Mouse (Mus musculus) hindbrain, embryonic 14.5 days (tissue): ENCODE measurements around the gene Scimp. TPM values are rescaled to one million over a fixed set of nuclear protein-coding genes. Genes with fewer than 3 reads are reported as not detected.
"Not testable (repeated sequence)": the region's sequence is repeated elsewhere in the genome, so short reads cannot be mapped to it uniquely, and the experiment has no call there.

ENCODE experiments used
- ATAC-seq: fragments of 200-750 bp; cut with Nextera tagmentation; 2 replicates; pipeline ENCODE4 v1.8.0; 2017; ENCODE audit warnings: moderate number of reproducible peaks, mild to moderate bottlenecking, moderate TSS enrichment, moderate library complexity; ENCODE audit not compliant: low FRiP score
- DNase-seq: peaks from one replicate; pipeline ENCODE4 v3.0.0-alpha.2; 2015; ENCODE audit warnings: low spot score
- H3K27ac ChIP-seq: fragments of 300-500 bp; sonication (generic); 2 replicates; pipeline ENCODE4 v1.5.1; 2014; ENCODE audit warnings: mild to moderate bottlenecking, moderate library complexity
- H3K27me3 ChIP-seq: fragments of 300-500 bp; sonication (generic); 2 replicates; pipeline ENCODE4 v1.6.1; 2014; ENCODE audit warnings: mild to moderate bottlenecking, low read length, mixed read lengths; ENCODE audit not compliant: control insufficient read depth, insufficient read depth
- H3K36me3 ChIP-seq: fragments of 300-500 bp; sonication (generic); replicated peaks from 2 replicates; pipeline ENCODE4 v1.6.1; 2014; ENCODE audit not compliant: control insufficient read depth, insufficient read depth
- H3K4me1 ChIP-seq: fragments of 300-500 bp; sonication (generic); replicated peaks from 2 replicates; pipeline ENCODE4 v1.6.1; 2014; ENCODE audit warnings: antibody characterized with exemption, low read length, mixed read lengths; ENCODE audit not compliant: control insufficient read depth, insufficient read depth
- H3K4me2 ChIP-seq: fragments of 300-500 bp; sonication (generic); replicated peaks from 2 replicates; pipeline ENCODE4 v1.6.1; 2014; ENCODE audit warnings: mild to moderate bottlenecking, moderate library complexity
- H3K4me3 ChIP-seq: fragments of 300-500 bp; sonication (generic); replicated peaks from 2 replicates; pipeline ENCODE4 v1.5.1; 2014; ENCODE audit warnings: mild to moderate bottlenecking, low read length
- H3K9ac ChIP-seq: fragments of 300-500 bp; sonication (generic); 2 replicates; pipeline ENCODE4 v1.6.1; 2014
- H3K9me3 ChIP-seq: fragments of 300-500 bp; sonication (generic); 2 replicates; pipeline ENCODE4 v1.6.1; 2016; ENCODE audit warnings: low read length; ENCODE audit not compliant: control insufficient read depth
- WGBS: fragments of 180-500 bp; shearing (Covaris S2); extraction: QIAGEN DNeasy Blood & Tissue Kit; methylation state at CpG from one replicate; pipeline ENCODE4 v1.1.7; 2014; 5-methylcytosine and 5-hydroxymethylcytosine counted together
- polyA plus RNA-seq: library from polyadenylated mRNA; unstranded; fragments of >200 nt; fragmentation: Nextera tagmentation; extraction: Ambion mirVana; gene quantifications from 2 replicates; pipeline ENCODE4 v1.2.1, GENCODE M21; 2014

The Scimp gene
- polyA plus RNA-seq, 1 experiment from 2014 or later = not detected

DNA sequence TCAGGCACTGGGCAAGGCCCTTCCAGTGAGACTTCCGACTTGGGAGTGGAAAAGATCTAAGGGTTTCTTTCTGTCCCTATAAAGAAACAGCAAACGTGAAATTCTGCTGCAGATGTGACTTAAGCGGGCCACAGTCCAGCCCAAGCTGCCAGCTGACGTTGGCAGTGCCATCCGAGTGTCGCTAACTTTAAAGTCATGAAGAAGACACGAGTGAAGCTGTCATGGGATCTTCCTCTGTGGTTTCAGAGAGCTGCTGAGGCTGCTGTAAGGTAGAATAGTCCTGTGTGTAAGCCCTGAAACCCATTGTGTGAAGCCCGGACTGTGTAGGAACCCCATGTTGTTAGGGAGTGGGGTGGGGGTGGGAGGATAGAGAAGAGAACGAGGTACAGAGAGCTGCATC lies 49.7 kb downstream of the Scimp start:
- Histone ChIP-seq H3K9ac (no peak overlapping the region), H3K36me3 (no peaks in the 10 kb centered on the region), H3K4me1 (peaks cover 18% of the 10 kb centered on the region), H3K9me3 (no peaks in the 10 kb centered on the region), H3K4me3 (no peak overlapping the region), H3K27me3 (no peaks in the 10 kb centered on the region), H3K27ac (no peak overlapping the region), H3K4me2 (no peak overlapping the region)
- DNase-seq (no peak), ATAC-seq (no peak)
- 84% methylated on average over 9 of the region's 9 CpGs for WGBS

DNA sequence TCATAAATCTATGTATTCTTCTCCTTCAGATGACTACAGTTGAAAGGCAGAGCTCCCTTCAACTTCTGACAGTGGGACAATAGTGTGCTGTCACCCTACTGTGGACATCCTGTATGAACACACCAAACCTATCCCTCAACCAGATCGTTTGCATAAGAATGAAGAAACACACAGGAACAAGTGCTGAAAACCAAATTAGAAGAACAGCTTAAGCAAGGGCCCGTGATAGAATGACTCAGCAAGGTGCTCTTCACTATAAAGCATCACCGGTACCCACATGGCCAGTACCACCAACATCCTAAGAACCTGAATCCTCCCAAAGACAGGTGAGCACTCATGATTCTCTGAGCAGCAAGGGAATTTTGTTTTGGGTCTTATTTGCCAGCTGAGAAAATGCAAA lies 51.9 kb downstream of the Scimp start:
- H3K9me3 ChIP-seq, H3K36me3 ChIP-seq, H3K27ac ChIP-seq, DNase-seq, H3K27me3 ChIP-seq, H3K4me2 ChIP-seq, H3K9ac ChIP-seq, ATAC-seq, H3K4me3 ChIP-seq: not testable (repeated sequence)
- H3K4me1 ChIP-seq = peaks cover 16% of the 10 kb centered on the region
- 66% methylated on average over 3 of the region's 3 CpGs for WGBS

DNA sequence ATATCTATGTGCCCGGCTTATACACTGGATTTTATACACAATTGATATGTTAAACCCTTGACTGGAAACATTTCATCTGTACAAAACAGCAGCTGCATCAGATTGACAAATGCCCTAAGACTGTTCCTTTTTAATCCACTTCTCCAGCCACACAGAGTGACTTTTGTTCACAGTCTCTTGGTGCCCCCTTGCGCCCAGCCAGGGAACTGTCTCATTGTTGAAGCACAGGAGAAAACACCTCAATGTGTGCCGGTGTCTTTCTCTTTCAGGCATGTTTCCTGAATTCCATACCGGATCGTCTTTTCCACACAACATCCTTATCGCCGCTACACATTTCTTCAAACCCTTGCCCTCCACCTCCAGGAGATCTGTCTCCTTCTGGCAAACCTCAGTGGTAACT lies 56.7 kb downstream of the Scimp start:
- no peaks in the 10 kb centered on the region for H3K36me3 ChIP-seq
- no peak overlapping the region for H3K27ac ChIP-seq
- no peak overlapping the region for H3K4me3 ChIP-seq
- ATAC-seq = no peak
- H3K9ac ChIP-seq = no peak overlapping the region; the same call in 1 of the 2 replicates
- peak; percentile 93 for DNase-seq
- no peaks in the 10 kb centered on the region for H3K9me3 ChIP-seq
- 15% methylated on average over 7 of the region's 7 CpGs for WGBS
- H3K4me1 ChIP-seq = no peaks in the 10 kb centered on the region
- no peak overlapping the region for H3K4me2 ChIP-seq
- H3K27me3 ChIP-seq = no peaks in the 10 kb centered on the region

DNA sequence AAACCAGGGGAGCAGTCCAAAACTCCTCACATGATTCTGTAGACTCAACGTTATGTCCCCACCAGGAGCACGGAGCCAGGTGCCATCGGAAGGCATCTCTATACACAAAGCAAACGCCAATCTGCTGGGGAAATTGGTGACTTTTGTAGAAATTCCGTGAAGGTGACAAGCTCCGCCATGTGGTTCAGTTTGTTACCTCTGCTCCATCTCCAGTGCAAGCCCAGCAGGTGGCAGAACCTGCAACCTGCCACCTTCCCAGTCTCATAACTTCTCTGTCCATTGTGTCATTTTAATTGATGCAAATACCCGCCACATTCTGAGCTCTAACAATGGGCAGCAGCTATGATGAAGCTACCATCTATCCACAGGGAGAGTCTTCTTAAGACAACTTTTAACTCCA lies 57.4 kb downstream of the Scimp start:
- WGBS = 66% methylated on average over 7 of the region's 7 CpGs
- H3K9me3 ChIP-seq = no peaks in the 10 kb centered on the region
- no peak for DNase-seq

DNA sequence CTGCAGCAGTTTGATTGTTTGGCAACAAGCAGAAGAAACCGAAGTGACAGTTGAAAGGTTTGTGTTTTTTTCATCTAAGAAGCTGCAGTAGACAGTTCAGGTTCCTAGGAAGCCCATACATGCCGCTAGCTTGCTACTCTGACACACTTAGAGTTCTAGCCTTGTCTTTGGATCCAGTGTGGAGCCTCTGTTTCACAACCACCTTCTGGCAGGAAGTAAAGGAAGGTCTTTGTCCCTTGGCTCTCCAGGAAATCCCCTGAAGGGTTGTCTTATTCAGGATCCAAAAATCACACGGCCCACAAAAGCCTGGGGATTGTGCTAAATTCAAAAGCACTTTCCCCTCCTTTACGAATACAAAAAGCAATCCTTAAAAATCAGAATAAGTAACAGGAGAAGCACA lies 57.9 kb downstream of the Scimp start:
- Histone ChIP-seq H3K27me3 (no peaks in the 10 kb centered on the region), H3K4me1 (no peaks in the 10 kb centered on the region), H3K4me2 (no peak overlapping the region), H3K9me3 (no peaks in the 10 kb centered on the region), H3K4me3 (no peak overlapping the region), H3K27ac (no peak overlapping the region), H3K9ac (no peak overlapping the region), H3K36me3 (no peaks in the 10 kb centered on the region)
- no peak for DNase-seq
- 65% methylated on average over 4 of the region's 4 CpGs for WGBS
- no peak for ATAC-seq

More for the DNA sequence above, 57.4 kb downstream of the Scimp start:
- H3K27me3 ChIP-seq = no peaks in the 10 kb centered on the region
- H3K9ac ChIP-seq = no peak overlapping the region
- H3K4me2 ChIP-seq = no peak overlapping the region
- no peak overlapping the region for H3K27ac ChIP-seq
- H3K4me1 ChIP-seq = no peaks in the 10 kb centered on the region
- no peak for ATAC-seq
- H3K4me3 ChIP-seq = no peak overlapping the region
- no peaks in the 10 kb centered on the region for H3K36me3 ChIP-seq

DNA sequence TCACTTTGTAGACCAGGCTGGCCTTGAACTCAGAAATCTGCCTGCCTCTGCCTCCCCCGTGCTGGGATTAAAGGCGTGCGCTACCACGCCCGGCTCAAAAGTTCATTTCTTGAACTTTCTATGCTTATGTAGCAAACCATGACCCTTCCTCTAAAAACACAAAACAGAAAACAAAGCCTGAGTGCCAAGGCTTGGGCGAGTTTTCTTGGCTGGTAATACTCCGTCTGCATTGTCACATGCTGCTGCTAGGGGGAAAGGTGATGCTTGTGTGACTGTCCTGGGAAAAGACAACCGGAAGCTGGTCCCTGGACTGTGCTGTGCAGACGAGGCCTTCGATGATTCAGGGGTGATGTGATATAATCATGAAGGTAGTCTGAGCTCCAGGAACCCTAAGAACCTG lies 59.2 kb downstream of the Scimp start:
- Histone ChIP-seq H3K4me2 (no peak overlapping the region), H3K36me3 (no peaks in the 10 kb centered on the region), H3K27ac (no peak overlapping the region), H3K4me1 (no peaks in the 10 kb centered on the region), H3K9ac (no peak overlapping the region), H3K4me3 (no peak overlapping the region), H3K27me3 (no peaks in the 10 kb centered on the region), H3K9me3 (no peaks in the 10 kb centered on the region)
- WGBS = 93% methylated on average over 10 of the region's 10 CpGs
- ATAC-seq (no peak), DNase-seq (no peak)

DNA sequence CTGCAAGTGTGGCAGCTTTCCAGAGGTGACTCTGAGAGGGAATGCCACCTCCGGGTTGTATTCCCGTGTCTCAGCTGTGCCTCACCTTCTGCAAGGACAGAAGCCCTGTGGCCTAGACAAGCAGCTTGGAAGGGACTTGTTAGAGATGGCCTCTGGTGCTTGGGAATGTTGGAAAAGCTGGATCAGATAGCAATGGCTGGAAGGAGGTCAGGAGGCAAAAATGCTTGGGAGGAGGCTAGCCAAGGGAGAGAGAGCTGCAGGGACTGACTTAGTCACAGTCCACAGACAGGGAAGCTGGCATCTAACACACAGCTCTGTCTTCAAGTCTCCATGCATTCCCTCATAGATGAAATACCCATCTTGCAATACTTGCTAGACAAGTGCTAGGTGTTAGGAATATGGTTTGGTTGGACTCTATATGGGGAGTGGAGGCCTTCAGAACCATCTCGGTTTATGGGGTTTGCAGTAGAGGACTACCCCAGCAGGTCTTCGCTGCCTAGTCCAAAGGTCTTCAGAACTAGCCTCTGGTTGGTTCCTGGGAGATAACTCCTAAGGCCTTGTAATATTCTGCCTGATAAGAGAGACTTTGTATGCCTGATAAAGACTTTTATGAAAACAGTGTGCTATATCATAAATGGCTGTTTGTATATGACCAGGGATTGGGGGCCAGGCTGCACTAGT lies 59.9 kb downstream of the Scimp start:
- H3K9ac ChIP-seq = no peak overlapping the region

DNA sequence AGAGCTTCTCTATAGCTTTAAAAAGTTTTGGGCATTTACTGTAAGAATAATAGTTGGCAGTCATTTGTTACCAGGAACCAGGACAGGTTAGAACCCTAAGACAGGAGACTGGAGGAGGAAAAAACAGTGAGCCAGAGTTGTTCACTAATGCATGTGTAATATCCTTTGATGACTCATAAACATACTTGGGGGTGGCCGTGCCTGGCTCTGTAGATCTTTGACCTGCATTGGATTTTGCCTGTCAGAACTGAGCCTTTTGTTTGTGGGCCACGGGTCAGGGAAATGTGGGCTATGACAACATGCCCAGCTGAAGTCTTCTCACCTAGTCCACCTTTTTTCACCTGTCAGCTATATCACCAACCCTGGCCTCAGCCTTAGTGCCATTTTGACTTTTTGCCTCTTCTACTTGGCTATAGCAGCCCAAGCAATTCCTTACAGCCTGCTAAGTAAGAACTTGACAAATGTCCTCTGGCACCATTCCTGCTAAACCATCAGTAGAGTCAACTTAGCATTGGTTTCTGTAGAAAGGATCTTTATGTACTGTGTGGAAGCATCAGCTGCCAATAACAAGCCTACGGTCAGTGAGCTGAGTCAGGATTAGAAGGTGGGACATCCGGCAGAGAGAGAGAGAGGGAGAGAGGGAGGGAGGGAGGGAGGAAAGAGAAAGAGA lies 64.4 kb downstream of the Scimp start:
- no peak overlapping the region for H3K27ac ChIP-seq
- ATAC-seq = no peak
- H3K36me3 ChIP-seq = no peaks in the 10 kb centered on the region
- no peak overlapping the region for H3K4me3 ChIP-seq
- H3K9me3 ChIP-seq = no peaks in the 10 kb centered on the region
- no peak for DNase-seq
- H3K4me2 ChIP-seq = no peak overlapping the region
- WGBS = 90% methylated on average over 4 of the region's 4 CpGs
- H3K9ac ChIP-seq = no peak overlapping the region
- no peaks in the 10 kb centered on the region for H3K4me1 ChIP-seq
- H3K27me3 ChIP-seq = no peaks in the 10 kb centered on the region

More for the DNA sequence above, 59.9 kb downstream of the Scimp start:
- no peak overlapping the region for H3K27ac ChIP-seq
- no peak overlapping the region for H3K4me2 ChIP-seq
- no peak for ATAC-seq
- H3K36me3 ChIP-seq = no peaks in the 10 kb centered on the region
- no peaks in the 10 kb centered on the region for H3K27me3 ChIP-seq
- no peaks in the 10 kb centered on the region for H3K4me1 ChIP-seq
- WGBS = 84% methylated on average over 4 of the region's 4 CpGs
- no peaks in the 10 kb centered on the region for H3K9me3 ChIP-seq
- no peak overlapping the region for H3K4me3 ChIP-seq
- DNase-seq = no peak

DNA sequence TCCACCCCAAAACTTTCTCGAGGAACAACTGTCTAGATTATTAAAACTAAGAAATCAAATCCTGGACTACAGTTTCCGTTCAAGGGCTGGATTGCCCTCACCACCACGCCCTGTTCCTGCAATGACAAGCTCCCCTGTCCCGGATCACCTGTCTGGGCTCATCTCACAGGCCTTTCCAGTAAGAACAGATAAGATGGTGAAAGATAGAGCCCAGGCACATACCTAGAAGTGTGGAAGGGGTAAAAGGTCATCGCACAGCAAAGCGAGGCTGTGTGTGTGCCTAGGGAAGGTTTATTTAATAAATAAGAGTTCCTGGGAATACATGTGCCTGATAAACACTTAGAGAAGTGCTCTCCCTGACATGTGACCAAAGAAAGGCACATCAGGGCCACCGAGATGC lies 66.8 kb downstream of the Scimp start:
- H3K27me3 ChIP-seq = no peaks in the 10 kb centered on the region
- DNase-seq (no peak), ATAC-seq (no peak)
- no peaks in the 10 kb centered on the region for H3K4me1 ChIP-seq
- H3K27ac ChIP-seq = no peak overlapping the region
- no peak overlapping the region for H3K4me2 ChIP-seq
- H3K9ac ChIP-seq = no peak overlapping the region
- H3K9me3 ChIP-seq = no peaks in the 10 kb centered on the region
- 88% methylated on average over 7 of the region's 7 CpGs for WGBS
- no peaks in the 10 kb centered on the region for H3K36me3 ChIP-seq
- no peak overlapping the region for H3K4me3 ChIP-seq
